Mouse (Mus musculus) CH12.LX (cell line): Measurements from ENCODE around the gene Ran.

Source experiments
- CHD1 ChIP-seq: IDR thresholded peaks from 2 replicates; pipeline ENCODE4 v1.6.1; 2012; ENCODE audit warnings: low read depth, low read length, improper control_type of control experiment, inconsistent platforms
- CHD2 ChIP-seq: IDR thresholded peaks from 2 replicates; pipeline ENCODE4 v1.6.1; 2011; ENCODE audit warnings: low read length, improper control_type of control experiment
- CTCF ChIP-seq, 2 experiments: IDR thresholded peaks in 1 of 2; conservative IDR thresholded peaks in 1 of 2; 2 replicates each; pipeline ENCODE4 v1.5.1; 2011 to 2012; ENCODE audit warnings: low read depth in 2 of 2, low read length in 2 of 2, improper control_type of control experiment in 1 of 2, inconsistent platforms in 1 of 2, mild to moderate bottlenecking in 1 of 2, moderate library complexity in 1 of 2
- E2F4 ChIP-seq: IDR thresholded peaks from 2 replicates; pipeline ENCODE4 v1.6.1; 2011; ENCODE audit warnings: low read depth, low read length, improper control_type of control experiment; ENCODE audit not compliant: insufficient replicate concordance
- HCFC1 ChIP-seq: IDR thresholded peaks from 2 replicates; pipeline ENCODE4 v1.6.1; 2012; ENCODE audit warnings: low read depth, mild to moderate bottlenecking, inconsistent platforms, low read length, improper control_type of control experiment
- KAT2A ChIP-seq: IDR thresholded peaks from 2 replicates; pipeline ENCODE4 v1.6.1; 2012; ENCODE audit warnings: low read length, improper control_type of control experiment, inconsistent platforms; ENCODE audit not compliant: insufficient replicate concordance
- MXI1 ChIP-seq: IDR thresholded peaks from 2 replicates; pipeline ENCODE4 v1.6.1; 2011; ENCODE audit warnings: mild to moderate bottlenecking, low read depth, low read length, improper control_type of control experiment
- MYC ChIP-seq: IDR thresholded peaks from 2 replicates; pipeline ENCODE4 v1.6.1; 2011; ENCODE audit warnings: low read depth, mild to moderate bottlenecking, improper control_type of control experiment, low read length
- NELFE ChIP-seq: IDR thresholded peaks from 2 replicates; pipeline ENCODE4 v1.6.1; 2011; ENCODE audit warnings: low read depth, low read length, improper control_type of control experiment
- POLR2A ChIP-seq: IDR thresholded peaks from 2 replicates; pipeline ENCODE4 v1.6.1; 2011; ENCODE audit warnings: low read depth, mild to moderate bottlenecking, improper control_type of control experiment, low read length
- SIN3A ChIP-seq: IDR thresholded peaks from 2 replicates; pipeline ENCODE4 v1.6.1; 2012; ENCODE audit warnings: low read length, improper control_type of control experiment, inconsistent platforms
- TCF12 ChIP-seq: IDR thresholded peaks from 2 replicates; pipeline ENCODE4 v1.6.1; 2014; ENCODE audit warnings: low read depth, mild to moderate bottlenecking, inconsistent platforms, low read length, improper control_type of control experiment
- ZNF384 ChIP-seq: IDR thresholded peaks from 2 replicates; pipeline ENCODE4 v1.6.1; 2012; ENCODE audit warnings: low read depth, low read length, improper control_type of control experiment, inconsistent platforms

- TF ChIP-seq POLR2A (no peak), CHD2 (no peak), E2F4 (no peak), HCFC1 (no peak), CTCF (conservative IDR thresholded peaks at IDR 0.05 in 1 of 2, IDR thresholded peaks at IDR 0.05 in 1 of 2; ENCODE audit: low read depth in 2 of 2, low read length in 2 of 2) (peak; percentile 21 to 32; a peak in 1 of 4 replicates), ZNF384 (no peak), TCF12 (no peak), MYC (no peak), MXI1 (no peak), CHD1 (no peak), SIN3A (no peak), NELFE (no peak), KAT2A (no peak)
Observed at GRCm38 (mm10) chr5:129036678-129037077, 16.8 kb downstream of the Ran start.
